Mouse (Mus musculus) stomach, embryonic 16.5 days (tissue): ENCODE data around the gene Dmrt1. TPM values are rescaled to one million over a fixed set of nuclear protein-coding genes. Genes with fewer than 3 reads are reported as not detected.
A peak's percentile ranks its signal among the peaks of the same experiment; 100 is the strongest.

Experiments
- ATAC-seq: fragments of 200-750 bp; cut with Nextera tagmentation; 2 replicates; pipeline ENCODE4 v1.8.0; 2017; ENCODE audit warnings: moderate number of reproducible peaks, moderate TSS enrichment; ENCODE audit not compliant: insufficient read depth, low FRiP score
- H3K27ac ChIP-seq: fragments of 300-500 bp; sonication (generic); 2 replicates; pipeline ENCODE4 v1.5.1; 2014; ENCODE audit warnings: low read length
- H3K27me3 ChIP-seq: fragments of 300-500 bp; sonication (generic); 2 replicates; pipeline ENCODE4 v1.6.1; 2014; ENCODE audit warnings: low read length, control low read depth, mixed read lengths; ENCODE audit not compliant: control insufficient read depth, insufficient read depth
- H3K36me3 ChIP-seq: fragments of 300-500 bp; sonication (generic); 2 replicates; pipeline ENCODE4 v1.6.1; 2014; ENCODE audit warnings: low read length; ENCODE audit not compliant: control insufficient read depth, insufficient read depth
- H3K4me1 ChIP-seq: fragments of 300-500 bp; sonication (generic); 2 replicates; pipeline ENCODE4 v1.6.1; 2014; ENCODE audit warnings: low read length, control low read depth, mixed read lengths; ENCODE audit not compliant: control insufficient read depth, insufficient read depth
- H3K4me2 ChIP-seq: fragments of 300-500 bp; sonication (generic); 2 replicates; pipeline ENCODE4 v1.6.1; 2014; ENCODE audit warnings: low read depth, low read length, mixed read lengths
- H3K4me3 ChIP-seq: fragments of 300-500 bp; sonication (generic); replicated peaks from 2 replicates; pipeline ENCODE4 v1.5.1; 2014; ENCODE audit warnings: mild to moderate bottlenecking, low read length
- H3K9ac ChIP-seq: fragments of 300-500 bp; sonication (generic); 2 replicates; pipeline ENCODE4 v1.6.1; 2014; ENCODE audit warnings: low read length
- H3K9me3 ChIP-seq: fragments of 300-500 bp; sonication (generic); replicated peaks from 2 replicates; pipeline ENCODE4 v1.6.1; 2016; ENCODE audit warnings: low read length, control low read depth; ENCODE audit not compliant: control insufficient read depth
- WGBS: fragments of 180-500 bp; shearing (Covaris S2); extraction: QIAGEN DNeasy Blood & Tissue Kit; methylation state at CpG from one replicate; pipeline ENCODE4 v1.1.7; 2014; 5-methylcytosine and 5-hydroxymethylcytosine counted together
- polyA plus RNA-seq: library from polyadenylated mRNA; unstranded; fragments of >200 nt; fragmentation: Nextera tagmentation; extraction: Ambion mirVana; gene quantifications from 2 replicates; pipeline ENCODE4 v1.2.1, GENCODE M21; 2015

Gene Dmrt1
- polyA plus RNA-seq, 1 experiment from 2014 or later: not detected

GRCm38 (mm10) chr19:25635622-25636244 is 130.3 kb downstream of the Dmrt1 start:
- H3K4me2 ChIP-seq: peak overlapping the region; percentile 64
- no peak for ATAC-seq
- no peaks in the 10 kb centered on the region for H3K9me3 ChIP-seq
- no peaks in the 10 kb centered on the region for H3K36me3 ChIP-seq
- peak overlapping the region; percentile 49; the same call in 1 of the 2 replicates for H3K9ac ChIP-seq
- 10% methylated on average over 22 of the region's 22 CpGs for WGBS
- H3K4me1 ChIP-seq: no peaks in the 10 kb centered on the region
- H3K4me3 ChIP-seq: peak overlapping the region; percentile 38
- H3K27ac ChIP-seq: no peak overlapping the region
- H3K27me3 ChIP-seq: no peaks in the 10 kb centered on the region; the same call in 1 of the 2 replicates

- Histone ChIP-seq H3K27me3 (no peaks in the 10 kb centered on the region), H3K27ac (no peak overlapping the region), H3K4me3 (no peak overlapping the region), H3K4me2 (no peak overlapping the region), H3K9me3 (no peaks in the 10 kb centered on the region), H3K9ac (no peak overlapping the region), H3K36me3 (no peaks in the 10 kb centered on the region), H3K4me1 (no peaks in the 10 kb centered on the region)
- WGBS: 69% methylated on average over 11 of the region's 11 CpGs
- ATAC-seq: no peak
Observed at GRCm38 (mm10) chr19:25638766-25639361, 133.4 kb downstream of the Dmrt1 start.

GRCm38 (mm10) chr19:25641786-25642185 is 136.4 kb downstream of the Dmrt1 start:
- Histone ChIP-seq H3K9me3 (no peaks in the 10 kb centered on the region), H3K4me2 (no peak overlapping the region), H3K27me3 (no peaks in the 10 kb centered on the region), H3K4me1 (no peaks in the 10 kb centered on the region), H3K4me3 (no peak overlapping the region), H3K36me3 (no peaks in the 10 kb centered on the region), H3K27ac (no peak overlapping the region), H3K9ac (no peak overlapping the region)
- WGBS: 84% methylated on average over 6 of the region's 6 CpGs
- ATAC-seq: no peak

GRCm38 (mm10) chr19:25647136-25647535 is 141.7 kb downstream of the Dmrt1 start:
- Histone ChIP-seq H3K36me3 (no peaks in the 10 kb centered on the region), H3K4me1 (no peaks in the 10 kb centered on the region), H3K9me3 (no peaks in the 10 kb centered on the region), H3K9ac (no peak overlapping the region), H3K4me3 (no peak overlapping the region), H3K27ac (no peak overlapping the region), H3K27me3 (no peaks in the 10 kb centered on the region; the same call in 1 of the 2 replicates), H3K4me2 (no peak overlapping the region)
- no peak for ATAC-seq
- WGBS: 61% methylated on average over 3 of the region's 3 CpGs

GRCm38 (mm10) chr19:25648701-25649100 is 143.3 kb downstream of the Dmrt1 start:
- Histone ChIP-seq H3K27me3 (no peaks in the 10 kb centered on the region; the same call in 1 of the 2 replicates), H3K9ac (no peak overlapping the region), H3K4me3 (no peak overlapping the region), H3K36me3 (no peaks in the 10 kb centered on the region), H3K4me1 (no peaks in the 10 kb centered on the region), H3K27ac (no peak overlapping the region), H3K9me3 (no peaks in the 10 kb centered on the region), H3K4me2 (no peak overlapping the region)
- no peak for ATAC-seq
- WGBS: 64% methylated on average over 4 of the region's 4 CpGs

GRCm38 (mm10) chr19:25650474-25650873 is 145.1 kb downstream of the Dmrt1 start:
- H3K4me2 ChIP-seq: no peak overlapping the region
- H3K4me3 ChIP-seq: no peak overlapping the region
- H3K27ac ChIP-seq: no peak overlapping the region
- no peak for ATAC-seq
- no peaks in the 10 kb centered on the region for H3K36me3 ChIP-seq
- H3K9me3 ChIP-seq: no peaks in the 10 kb centered on the region
- WGBS: 67% methylated on average over 10 of the region's 10 CpGs
- no peaks in the 10 kb centered on the region; the same call in 1 of the 2 replicates for H3K27me3 ChIP-seq
- no peak overlapping the region for H3K9ac ChIP-seq
- H3K4me1 ChIP-seq: peaks cover 8% of the 10 kb centered on the region

- Histone ChIP-seq H3K4me1 (peaks cover 8% of the 10 kb centered on the region), H3K9me3 (no peaks in the 10 kb centered on the region), H3K4me3 (no peak overlapping the region), H3K27me3 (peaks cover 4% of the 10 kb centered on the region; the same call in 1 of the 2 replicates), H3K36me3 (no peaks in the 10 kb centered on the region), H3K4me2 (no peak overlapping the region), H3K27ac (no peak overlapping the region), H3K9ac (no peak overlapping the region)
- WGBS: 66% methylated on average over 5 of the region's 5 CpGs
- ATAC-seq: no peak
Observed at GRCm38 (mm10) chr19:25652560-25652959, 147.1 kb downstream of the Dmrt1 start.

Other genes with a start within 250 kb of the Dmrt1 start
- 0.19 and 0.27 TPM in 2 replicates for gene Dmrt3, start 104.7 kb downstream of the Dmrt1 start, polyA plus RNA-seq
- 0.71 and 1.0 TPM in 2 replicates for gene Dmrt2, start 166.8 kb downstream of the Dmrt1 start, polyA plus RNA-seq